Mouse (Mus musculus) mesoderm, embryonic 11.5 days (tissue): ENCODE results near the gene Ptprn2.
A peak's percentile ranks its signal among the peaks of the same experiment; 100 is the strongest.

Experiments
- DNase-seq: peaks from one replicate; pipeline ENCODE4 v3.0.0-alpha.2; 2012; ENCODE audit warnings: low read depth, low spot score

Gene Ptprn2

GRCm38 (mm10) chr12:116887496-116888281 lies 402.2 kb downstream of the Ptprn2 start:
- DNase-seq: no peak

GRCm38 (mm10) chr12:116888856-116889255 lies 403.3 kb downstream of the Ptprn2 start:
- DNase-seq: no peak

DNA sequence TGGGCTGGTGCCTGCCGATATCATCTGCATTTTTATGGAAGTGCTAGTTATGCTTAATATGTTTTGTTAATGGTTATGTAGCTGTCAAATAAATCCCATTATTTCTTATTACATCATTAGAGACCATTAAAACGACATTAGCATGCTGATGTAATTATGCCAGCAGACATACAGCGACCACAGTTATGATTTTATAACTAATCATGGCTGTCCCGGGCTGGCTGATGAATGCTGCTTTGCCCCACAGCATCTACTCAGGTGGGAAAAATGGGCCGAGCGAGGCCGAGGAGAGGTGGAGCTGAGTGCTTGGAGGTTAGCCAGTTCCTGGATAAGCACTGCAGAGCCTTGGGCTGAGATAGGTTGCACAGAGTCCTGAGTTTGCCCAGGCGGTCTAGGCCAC lies 407.1 kb downstream of the Ptprn2 start:
- DNase-seq: no peak

GRCm38 (mm10) chr12:116896651-116897050 lies 411.1 kb downstream of the Ptprn2 start:
- DNase-seq: no peak

- DNase-seq: no peak
Measured at GRCm38 (mm10) chr12:116901773-116902172, 416.3 kb downstream of the Ptprn2 start.

DNA sequence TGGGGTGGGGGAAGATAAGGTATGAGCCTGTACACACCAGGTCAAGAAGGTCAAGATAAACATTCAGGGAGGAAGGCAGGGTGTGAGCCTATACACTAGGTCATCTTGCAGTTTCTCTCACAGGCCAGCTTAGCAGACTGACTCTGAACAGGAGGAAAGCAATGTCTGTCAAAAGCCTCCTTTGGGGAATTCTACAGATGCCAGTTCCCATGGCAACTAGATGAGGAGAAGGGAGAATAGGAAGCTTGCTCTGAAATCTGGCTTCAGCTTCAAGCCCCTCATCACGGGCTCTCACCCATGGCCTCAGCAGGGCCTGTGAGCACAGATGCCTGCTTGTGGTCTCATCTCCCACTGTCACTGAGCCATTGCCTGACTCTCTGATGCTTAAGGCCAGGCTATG lies 421.9 kb downstream of the Ptprn2 start:
- DNase-seq: no peak

GRCm38 (mm10) chr12:116908668-116909067 lies 423.1 kb downstream of the Ptprn2 start:
- DNase-seq: peak; percentile 13

- no peak for DNase-seq
Measured at GRCm38 (mm10) chr12:116916776-116917175, 431.3 kb downstream of the Ptprn2 start.

- no peak for DNase-seq
Measured at GRCm38 (mm10) chr12:116919185-116919584, 433.7 kb downstream of the Ptprn2 start.

DNA sequence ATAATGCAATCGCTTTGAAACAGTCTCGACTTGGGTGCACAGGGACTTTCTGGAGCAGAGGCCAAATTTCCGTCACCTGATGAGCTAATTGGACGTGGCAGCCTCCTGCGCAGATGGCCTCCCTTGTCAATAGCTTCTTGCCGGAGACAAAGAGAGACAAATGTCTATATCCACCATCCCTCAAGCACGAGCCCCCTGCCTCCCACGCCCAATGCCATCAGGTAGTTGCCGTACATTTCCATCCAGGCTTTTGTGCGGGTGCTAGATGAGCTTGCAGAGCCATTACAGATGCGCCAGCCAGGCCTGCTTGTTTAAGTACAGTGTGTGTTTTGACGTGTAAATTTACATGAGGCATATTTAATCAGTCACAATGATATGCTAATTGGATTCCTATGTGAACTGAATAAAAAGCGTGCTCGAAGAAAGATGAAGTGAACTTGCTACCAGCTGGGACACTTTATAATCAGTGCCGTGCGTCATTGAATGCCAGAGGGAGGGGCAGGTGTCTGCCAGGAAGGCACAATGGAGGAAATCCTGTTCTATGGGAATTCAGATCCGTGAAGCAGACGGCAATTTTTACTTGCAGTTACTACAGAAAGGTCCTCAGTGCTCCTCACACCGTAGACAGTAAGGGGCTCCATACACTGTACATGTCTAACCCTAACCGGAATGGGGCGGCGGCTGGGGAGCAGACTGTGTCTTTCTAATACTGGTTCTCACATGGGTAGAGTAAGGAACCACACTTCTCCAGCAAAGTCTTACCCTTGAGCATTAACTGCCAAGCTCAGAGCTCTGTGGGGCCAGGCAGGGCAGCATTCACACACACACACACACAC lies 434.4 kb downstream of the Ptprn2 start:
- DNase-seq: peak; percentile 43

DNA sequence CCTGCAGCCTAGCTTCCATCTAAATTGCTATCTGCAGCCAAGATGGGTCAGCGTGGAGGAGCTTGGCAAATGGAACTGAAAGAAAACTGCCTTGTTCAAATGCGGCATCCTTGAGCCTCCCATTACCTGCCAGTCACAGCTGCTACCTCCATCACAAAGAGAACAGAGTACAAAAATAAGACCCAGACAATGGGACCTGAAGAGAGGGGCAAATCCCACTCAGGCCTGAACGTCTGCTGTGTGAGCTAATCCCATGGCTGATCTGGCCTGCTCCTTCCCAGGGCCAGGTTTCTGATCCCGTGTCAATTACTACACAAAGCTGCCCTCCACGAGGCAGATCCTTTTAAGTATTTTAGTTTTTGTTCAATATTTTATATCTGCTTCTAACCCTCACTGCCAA lies 441.6 kb downstream of the Ptprn2 start:
- DNase-seq: no peak

- DNase-seq: no peak
Measured at GRCm38 (mm10) chr12:116927516-116927915, 442.0 kb downstream of the Ptprn2 start.

DNA sequence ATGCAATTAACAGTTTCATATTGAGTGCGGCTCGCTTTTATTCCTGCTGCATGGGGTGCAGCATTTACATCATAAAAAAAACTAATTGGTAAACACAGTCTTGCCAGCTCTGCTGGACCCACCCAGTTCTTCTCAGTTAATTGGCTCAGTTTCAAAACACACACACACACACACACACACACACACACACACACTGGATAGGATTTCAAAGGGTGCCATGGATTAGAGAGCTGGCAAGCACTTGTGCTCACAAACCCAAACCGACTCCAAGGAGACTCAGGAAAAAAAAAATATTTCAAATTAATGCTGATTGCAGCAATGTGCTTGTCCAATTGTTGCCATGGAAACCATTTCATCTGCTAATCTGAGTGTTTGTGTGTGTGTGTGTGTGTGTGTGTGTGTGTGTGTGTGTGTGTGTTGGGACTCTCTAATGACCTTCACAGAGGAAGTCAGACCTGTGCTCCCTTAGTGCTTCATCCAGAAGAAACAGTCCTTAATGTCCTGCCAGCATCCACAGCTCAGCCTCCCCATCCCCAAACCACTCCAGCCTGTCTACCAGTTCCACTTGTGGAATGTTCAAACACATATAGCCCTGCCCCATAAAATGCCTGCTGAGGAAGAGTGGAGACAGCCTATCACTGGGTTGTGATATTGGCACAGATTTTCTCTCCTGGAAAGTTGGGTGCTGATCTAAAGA lies 452.8 kb downstream of the Ptprn2 start:
- no peak for DNase-seq

DNA sequence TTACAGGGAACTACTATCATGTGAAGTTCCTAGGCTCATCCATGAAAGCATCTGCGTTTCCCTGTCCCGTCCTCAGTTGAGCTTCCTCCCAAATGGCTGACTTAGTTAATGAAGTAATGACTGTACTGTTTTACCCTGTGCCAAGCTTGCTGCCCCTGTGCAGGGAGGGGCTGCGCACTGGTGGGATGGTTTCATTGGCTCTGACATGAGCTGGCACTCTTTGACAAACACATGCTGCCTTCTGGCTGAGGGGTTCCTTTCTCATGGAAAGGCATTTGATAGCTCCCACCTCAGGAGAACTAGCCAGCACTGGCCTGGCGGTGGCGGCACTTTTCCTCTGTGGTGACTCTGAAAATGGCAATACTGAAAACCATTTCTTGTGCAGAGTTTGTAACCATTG lies 458.4 kb downstream of the Ptprn2 start:
- DNase-seq: no peak

GRCm38 (mm10) chr12:116948151-116948928 lies 462.8 kb downstream of the Ptprn2 start:
- no peak for DNase-seq

DNA sequence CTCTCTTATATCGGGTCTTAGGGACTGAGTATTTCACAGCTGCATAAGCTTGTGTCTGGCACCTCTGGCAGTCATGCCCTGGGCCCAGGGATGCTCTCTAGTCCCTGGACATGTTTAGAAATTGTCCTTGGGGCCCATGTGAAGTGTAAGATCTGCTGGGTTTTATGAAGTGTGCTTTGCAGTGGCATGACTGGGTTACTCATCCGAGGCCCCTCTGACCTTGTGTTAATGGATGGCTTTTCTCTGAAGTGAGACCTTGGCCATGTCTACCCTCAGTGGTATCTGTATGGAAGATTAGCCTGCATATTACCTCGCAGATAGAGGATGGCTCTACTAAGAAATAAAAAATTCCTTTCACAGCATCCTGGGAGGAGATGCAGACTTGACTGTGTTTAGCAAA lies 464.2 kb downstream of the Ptprn2 start:
- DNase-seq: no peak

DNA sequence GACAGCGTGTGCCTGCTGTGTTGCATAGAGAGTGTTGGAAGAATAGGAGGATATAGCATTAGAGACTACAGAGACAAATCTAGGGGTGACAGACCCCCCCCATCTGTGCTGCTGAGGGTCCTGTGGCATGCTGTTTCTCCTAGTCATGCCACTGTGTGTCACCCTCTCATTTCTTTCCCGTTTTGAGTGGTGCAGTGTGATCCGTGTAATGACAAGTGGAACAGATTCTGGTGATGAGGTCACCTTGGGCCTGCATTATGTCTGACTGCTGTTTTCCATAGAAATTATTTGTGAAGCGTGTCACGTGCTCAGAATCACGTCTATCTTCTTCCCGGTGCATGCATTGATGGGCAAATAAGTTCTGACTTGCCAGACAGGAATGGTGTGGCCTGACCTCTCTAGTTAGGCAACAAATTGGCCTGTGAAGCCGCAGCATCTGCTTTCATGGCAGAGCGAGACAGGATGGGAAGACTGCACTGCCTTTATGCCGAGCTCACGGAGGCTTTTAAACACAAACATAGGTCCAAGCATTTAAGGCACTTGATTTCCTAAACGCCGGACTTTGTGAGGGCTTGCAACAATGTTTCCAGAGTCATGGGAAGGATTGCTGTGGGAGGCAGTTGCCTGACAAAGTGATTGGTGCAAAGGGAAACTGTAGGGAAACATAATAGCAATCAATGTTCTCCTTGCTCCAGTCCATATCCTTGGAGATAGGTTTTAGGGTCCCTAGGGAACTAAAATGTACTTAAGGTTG lies 467.1 kb downstream of the Ptprn2 start:
- no peak for DNase-seq

DNA sequence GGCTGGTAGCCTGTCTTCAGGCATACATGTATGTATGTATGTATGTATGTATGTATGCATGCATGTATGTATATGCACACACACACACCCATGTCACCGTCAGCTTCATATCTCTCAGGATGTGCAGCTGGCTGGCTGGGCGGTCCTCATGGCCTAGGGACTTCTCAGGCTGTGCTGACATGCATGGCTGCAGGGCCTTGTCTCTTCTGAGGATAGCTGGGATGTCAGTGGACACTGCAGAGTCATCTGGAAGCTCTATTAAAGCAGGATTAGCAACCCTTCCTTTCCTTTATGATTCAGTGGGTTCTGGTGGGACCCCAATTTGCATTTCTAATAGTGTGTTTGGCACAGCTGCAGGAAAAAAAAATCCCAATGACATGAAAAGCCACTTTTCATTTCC lies 473.6 kb downstream of the Ptprn2 start:
- DNase-seq: no peak

DNA sequence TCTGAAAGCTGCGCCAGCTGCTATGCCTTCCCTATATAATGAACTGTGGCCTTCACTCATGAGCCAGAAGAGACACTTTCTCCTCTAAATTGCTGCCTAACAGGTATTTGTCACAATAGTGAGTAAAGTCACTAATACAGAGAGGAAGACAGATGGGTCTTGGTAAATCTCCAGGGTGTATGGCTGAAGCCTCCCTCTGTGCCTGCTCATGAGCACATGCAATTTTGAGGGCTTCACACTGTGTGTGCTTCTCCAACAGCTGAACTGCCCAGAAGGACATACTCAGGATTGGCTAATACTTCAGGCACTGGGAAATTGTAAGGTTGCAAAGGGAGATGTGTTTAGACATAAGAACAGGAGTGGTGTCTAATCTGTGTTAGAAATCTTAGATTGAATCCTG lies 478.4 kb downstream of the Ptprn2 start:
- DNase-seq: no peak

GRCm38 (mm10) chr12:116968215-116968939 lies 482.9 kb downstream of the Ptprn2 start:
- peak; percentile 27 for DNase-seq
